Mouse (Mus musculus) kidney, postnatal 0 days (tissue): ENCODE results near the gene Agxt2. TPM values are rescaled to one million over a fixed set of nuclear protein-coding genes. Genes with fewer than 3 reads are reported as not detected.

Source experiments
- ATAC-seq: fragments of 200-750 bp; cut with Nextera tagmentation; replicated peaks from 2 replicates; pipeline ENCODE4 v1.8.0; 2017; ENCODE audit warnings: low read depth, moderate number of reproducible peaks, moderate TSS enrichment, moderate library complexity; ENCODE audit not compliant: low FRiP score
- DNase-seq: peaks from one replicate; pipeline ENCODE4 v3.0.0-alpha.2; 2016; ENCODE audit warnings: low spot score
- H3K27ac ChIP-seq: fragments of 300-500 bp; sonication (generic); 2 replicates; pipeline ENCODE4 v1.5.1; 2014; ENCODE audit warnings: mild to moderate bottlenecking
- H3K27me3 ChIP-seq: fragments of 300-500 bp; sonication (generic); 2 replicates; pipeline ENCODE4 v1.6.1; 2014; ENCODE audit warnings: low read length, mixed read lengths; ENCODE audit not compliant: insufficient read depth
- H3K36me3 ChIP-seq: fragments of 300-500 bp; sonication (generic); 2 replicates; pipeline ENCODE4 v1.6.1; 2014; ENCODE audit warnings: low read length, mixed read lengths; ENCODE audit not compliant: insufficient read depth
- H3K4me1 ChIP-seq: fragments of 300-500 bp; sonication (generic); replicated peaks from 2 replicates; pipeline ENCODE4 v1.6.1; 2014; ENCODE audit warnings: antibody characterized with exemption, low read length, mixed read lengths; ENCODE audit not compliant: insufficient read depth
- H3K4me2 ChIP-seq: fragments of 300-500 bp; sonication (generic); 2 replicates; pipeline ENCODE4 v1.6.1; 2014; ENCODE audit warnings: mild to moderate bottlenecking, low read length, moderate library complexity, mixed read lengths
- H3K4me3 ChIP-seq: fragments of 300-500 bp; sonication (generic); replicated peaks from 2 replicates; pipeline ENCODE4 v1.5.1; 2014; ENCODE audit warnings: low read depth, low read length
- H3K9ac ChIP-seq: fragments of 300-500 bp; sonication (generic); 2 replicates; pipeline ENCODE4 v1.6.1; 2014; ENCODE audit warnings: low read depth, low read length
- H3K9me3 ChIP-seq: fragments of 300-500 bp; sonication (generic); replicated peaks from 2 replicates; pipeline ENCODE4 v1.6.1; 2016; ENCODE audit warnings: low read length, inconsistent platforms, mixed read lengths
- CTCF ChIP-seq: IDR thresholded peaks from 2 replicates; pipeline ENCODE4 v1.5.1; 2016; ENCODE audit warnings: antibody characterized with exemption, low read depth, mild to moderate bottlenecking, moderate library complexity
- WGBS: fragments of 180-500 bp; shearing (Covaris S2); extraction: QIAGEN DNeasy Blood & Tissue Kit; methylation state at CpG from one replicate; pipeline ENCODE4 v1.1.7; 2014; 5-methylcytosine and 5-hydroxymethylcytosine counted together
- polyA plus RNA-seq: library from polyadenylated mRNA; unstranded; fragments of >200 nt; fragmentation: Nextera tagmentation; extraction: Ambion mirVana; gene quantifications from 2 replicates; pipeline ENCODE4 v1.2.1, GENCODE M21; 2015

The Agxt2 gene
- polyA plus RNA-seq, 1 experiment from 2014 or later, result 17.8 TPM

GRCm38 (mm10) chr15:10426124-10426523 is 67.8 kb downstream of the Agxt2 start:
- Histone ChIP-seq H3K27me3 (no peaks in the 10 kb centered on the region), H3K9ac (no peak overlapping the region), H3K9me3 (no peaks in the 10 kb centered on the region), H3K36me3 (no peaks in the 10 kb centered on the region), H3K4me1 (no peaks in the 10 kb centered on the region; the same call in 1 of the 2 replicates), H3K4me2 (no peak overlapping the region), H3K4me3 (no peak overlapping the region), H3K27ac (no peak overlapping the region)
- 95% methylated on average over 6 of the region's 6 CpGs for WGBS
- no peak for TF ChIP-seq CTCF
- DNase-seq (no peak), ATAC-seq (no peak)

DNA sequence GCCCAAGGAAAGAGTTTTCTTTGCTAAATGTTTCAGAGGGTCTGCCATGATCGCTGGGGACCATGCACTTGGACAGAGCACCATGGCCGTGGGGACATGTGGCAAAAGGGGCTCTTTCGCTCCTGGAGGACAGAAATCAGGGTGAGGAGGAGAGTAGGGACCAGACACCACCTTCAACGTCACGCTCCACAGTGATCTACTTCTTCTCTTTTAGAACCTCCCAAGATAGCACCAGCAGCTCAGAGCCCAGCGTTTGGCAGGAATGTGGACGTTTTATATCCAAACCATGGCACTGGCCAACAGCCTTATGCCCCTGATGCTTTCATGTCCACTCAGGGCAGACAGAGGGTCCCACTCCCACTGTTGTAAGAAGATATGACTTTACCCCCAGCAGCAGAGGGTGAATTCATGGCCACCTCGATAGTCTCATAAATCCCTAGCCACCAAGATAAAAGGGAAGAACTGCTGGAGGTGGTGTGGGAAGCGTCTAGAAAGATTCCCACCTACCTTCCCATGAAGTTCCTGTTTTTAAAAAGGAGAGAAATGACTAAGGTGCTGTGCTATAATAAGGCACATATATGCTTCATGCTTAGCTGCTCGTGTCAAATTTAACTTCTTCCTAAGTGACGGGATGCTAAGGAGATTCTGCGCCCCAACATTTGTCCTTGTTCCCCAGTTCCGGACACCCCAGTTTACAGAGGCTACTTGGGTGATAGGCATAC is 68.4 kb downstream of the Agxt2 start:
- WGBS, result 77% methylated on average over 13 of the region's 13 CpGs
- Histone ChIP-seq H3K27me3 (no peaks in the 10 kb centered on the region), H3K9ac (no peak overlapping the region), H3K4me3 (no peak overlapping the region), H3K36me3 (no peaks in the 10 kb centered on the region), H3K4me2 (no peak overlapping the region), H3K27ac (no peak overlapping the region), H3K9me3 (no peaks in the 10 kb centered on the region), H3K4me1 (no peaks in the 10 kb centered on the region)
- ATAC-seq, result no peak
- TF ChIP-seq CTCF, result no peak
- no peak for DNase-seq

DNA sequence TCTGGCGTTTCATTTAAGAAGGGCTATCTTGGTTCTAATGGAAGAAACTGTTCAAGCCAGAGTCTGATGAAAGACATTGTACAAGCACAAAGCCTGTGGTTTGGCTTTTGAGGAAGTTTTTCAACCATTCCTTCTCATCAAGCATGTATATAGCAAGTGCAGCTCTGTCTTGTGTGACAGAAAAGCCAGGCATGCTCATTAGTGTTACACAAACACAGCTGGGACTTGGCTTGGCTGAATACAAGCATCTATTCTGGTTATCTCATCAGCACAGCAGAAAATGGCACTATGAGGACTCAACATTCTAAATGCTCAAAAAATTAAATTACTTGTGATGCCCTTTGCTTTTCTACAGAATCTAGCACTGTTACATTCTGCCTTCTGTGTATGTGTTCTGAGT is 78.6 kb downstream of the Agxt2 start:
- no peak for TF ChIP-seq CTCF
- ATAC-seq (no peak), DNase-seq (no peak)
- Histone ChIP-seq H3K4me1 (no peaks in the 10 kb centered on the region), H3K4me3 (no peak overlapping the region), H3K36me3 (0 out of 2 replicates have a peak, but pooled peaks cover 11% of the 10 kb centered on the region), H3K4me2 (no peak overlapping the region), H3K9me3 (no peaks in the 10 kb centered on the region), H3K9ac (no peak overlapping the region), H3K27me3 (no peaks in the 10 kb centered on the region), H3K27ac (no peak overlapping the region)
- WGBS, result 92% methylated on average over 1 of the region's 1 CpGs

DNA sequence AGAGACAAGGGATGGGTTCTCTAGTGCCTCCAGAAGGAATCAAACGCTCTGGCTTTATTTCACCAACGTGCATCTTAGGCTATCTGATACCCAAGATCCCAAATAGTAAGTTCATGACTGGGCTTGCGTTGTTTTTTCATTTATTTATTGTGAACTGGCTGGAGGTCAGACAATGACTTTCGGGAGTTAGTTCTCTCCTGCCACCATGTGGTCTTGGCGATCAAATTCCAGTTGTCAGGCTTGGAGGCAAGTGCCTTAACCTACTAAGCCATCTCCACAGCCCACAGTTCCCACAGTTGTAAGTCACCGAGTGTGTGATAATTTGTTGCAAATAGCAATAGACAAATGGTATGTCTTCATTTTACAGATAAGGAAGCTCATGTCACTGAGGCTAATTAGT is 81.6 kb downstream of the Agxt2 start:
- Histone ChIP-seq H3K27ac (no peak overlapping the region), H3K9ac (no peak overlapping the region), H3K27me3 (no peaks in the 10 kb centered on the region), H3K4me3 (no peak overlapping the region), H3K4me2 (no peak overlapping the region), H3K36me3 (0 out of 2 replicates have a peak, but pooled peaks cover 11% of the 10 kb centered on the region), H3K4me1 (no peaks in the 10 kb centered on the region), H3K9me3 (no peaks in the 10 kb centered on the region)
- TF ChIP-seq CTCF, result peak; percentile 63
- DNase-seq, result peak; percentile 41
- WGBS, result 47% methylated on average over 6 of the region's 6 CpGs
- no peak for ATAC-seq

- Histone ChIP-seq H3K4me1 (no peaks in the 10 kb centered on the region), H3K4me3 (no peak overlapping the region), H3K27me3 (no peaks in the 10 kb centered on the region), H3K9me3 (no peaks in the 10 kb centered on the region), H3K4me2 (no peak overlapping the region), H3K9ac (no peak overlapping the region), H3K36me3 (peaks cover 19% of the 10 kb centered on the region), H3K27ac (no peak overlapping the region)
- 80% methylated on average over 9 of the region's 9 CpGs for WGBS
- ATAC-seq (no peak), DNase-seq (no peak)
- no peak for TF ChIP-seq CTCF
These were observed 83.2 kb downstream of the Agxt2 start for GRCm38 (mm10) chr15:10441493-10441892.

GRCm38 (mm10) chr15:10442275-10442674 is 83.9 kb downstream of the Agxt2 start:
- no peak for ATAC-seq

More at GRCm38 (mm10) chr15:10442275-10442674, 83.9 kb downstream of the Agxt2 start:
- H3K4me3 ChIP-seq, result no peak overlapping the region
- H3K36me3 ChIP-seq, result peaks cover 17% of the 10 kb centered on the region
- 90% methylated on average over 1 of the region's 1 CpGs for WGBS
- H3K9ac ChIP-seq, result no peak overlapping the region
- H3K4me2 ChIP-seq, result no peak overlapping the region
- H3K9me3 ChIP-seq, result no peaks in the 10 kb centered on the region
- H3K27ac ChIP-seq, result no peak overlapping the region
- no peaks in the 10 kb centered on the region for H3K27me3 ChIP-seq
- DNase-seq, result no peak
- no peak for TF ChIP-seq CTCF
- H3K4me1 ChIP-seq, result no peaks in the 10 kb centered on the region
